Mouse (Mus musculus) kidney, postnatal 4 days (tissue): Measurements from ENCODE around the gene H2-M1.

Source experiments
- DNase-seq, 2 experiments: peaks; one replicate each; pipeline ENCODE4 v3.0.0; 2021; ENCODE audit warnings: mixed read lengths in 2 of 2

H2-M1 gene

GRCm38 (mm10) chr17:36672119-36672518, at the start of gene H2-M1:
H2-M1 (minus strand) TSS chr17:36672219.
- DNase-seq: no peak

- DNase-seq: no peak
These were observed 25.7 kb upstream of the H2-M1 start for GRCm38 (mm10) chr17:36697693-36698092.

GRCm38 (mm10) chr17:36642566-36642965, 29.5 kb downstream of the H2-M1 start, which contains the start of gene H2-M9:
H2-M9 (minus strand) TSS chr17:36642666.
- DNase-seq: no peak
